Mouse (Mus musculus): ENCODE measurements at regions not wholly inside any gene's neighbourhood (a gene's known extent, or its start where the extent isn't known, plus 50 kb on each side); places are given as distances from the start of the nearest gene placed in this dataset.

- DNase-seq, result no peak
Measured at GRCm38 (mm10) chr9:30577243-30577642, 150.3 kb downstream of the Snx19 start.

GRCm38 (mm10) chr9:30575531-30575930 is 148.6 kb downstream of the Snx19 start:
- DNase-seq, result no peak

- no peak for DNase-seq
Measured at GRCm38 (mm10) chr9:30573294-30573693, 146.4 kb downstream of the Snx19 start.

- no peak for DNase-seq
Measured at GRCm38 (mm10) chr9:30571014-30571413, 144.1 kb downstream of the Snx19 start.

- no peak for DNase-seq
Measured at GRCm38 (mm10) chr9:30564765-30565680, 138.1 kb downstream of the Snx19 start.

GRCm38 (mm10) chr9:30563399-30563798 is 136.5 kb downstream of the Snx19 start:
- DNase-seq, result no peak

- DNase-seq, result no peak
Measured at GRCm38 (mm10) chr9:30554908-30555307, 128.0 kb downstream of the Snx19 start.

- DNase-seq, result no peak
Measured at GRCm38 (mm10) chr9:30552721-30553120, 125.8 kb downstream of the Snx19 start.

GRCm38 (mm10) chr9:30549892-30550515 is 123.1 kb downstream of the Snx19 start:
- DNase-seq, result no peak

GRCm38 (mm10) chr9:30539858-30540257 is 113.0 kb downstream of the Snx19 start:
- DNase-seq, result no peak

- DNase-seq, result no peak
Measured at GRCm38 (mm10) chr9:30536508-30537100, 109.7 kb downstream of the Snx19 start.

GRCm38 (mm10) chr9:30534961-30535360 is 108.1 kb downstream of the Snx19 start:
- DNase-seq, result no peak

- DNase-seq, result no peak
Measured at GRCm38 (mm10) chr9:30533780-30534343, 107.0 kb downstream of the Snx19 start.

- DNase-seq, result no peak
Measured at GRCm38 (mm10) chr9:30533091-30533779, 106.3 kb downstream of the Snx19 start.

GRCm38 (mm10) chr9:30525086-30525485 is 98.2 kb downstream of the Snx19 start:
- DNase-seq, result no peak

- DNase-seq, result no peak
Measured at GRCm38 (mm10) chr9:30524401-30525066, 97.6 kb downstream of the Snx19 start.

GRCm38 (mm10) chr9:30523852-30524251 is 96.9 kb downstream of the Snx19 start:
- DNase-seq, result no peak

- no peak for DNase-seq
Measured at GRCm38 (mm10) chr9:30522595-30523350, 95.9 kb downstream of the Snx19 start.

GRCm38 (mm10) chr9:30521556-30522240 is 94.8 kb downstream of the Snx19 start:
- DNase-seq, result no peak

- DNase-seq, result peak; percentile 23
Measured at GRCm38 (mm10) chr9:30520853-30521439, 94.0 kb downstream of the Snx19 start.

Measured in right cerebral cortex, postnatal 4 days (tissue).